Mouse (Mus musculus) gastrocnemius, postnatal 4 days (tissue): Measurements from ENCODE around the gene Usp7. TPM values are rescaled to one million over a fixed set of nuclear protein-coding genes. Genes with fewer than 3 reads are reported as not detected.

ENCODE experiments used
- DNase-seq, 2 experiments: peaks; one replicate each; pipeline ENCODE4 v3.0.0; 2021 to 2022; ENCODE audit warnings: low spot score in 2 of 2, mixed read lengths in 2 of 2
- total RNA-seq, 2 experiments: library from RNA; stranded (reverse); gene quantifications; 2 replicates each; pipeline ENCODE4 v1.2.3; 2021

Usp7 gene
- total RNA-seq, 2 experiments from 2014 or later = 76.9 to 89.0 TPM

DNA sequence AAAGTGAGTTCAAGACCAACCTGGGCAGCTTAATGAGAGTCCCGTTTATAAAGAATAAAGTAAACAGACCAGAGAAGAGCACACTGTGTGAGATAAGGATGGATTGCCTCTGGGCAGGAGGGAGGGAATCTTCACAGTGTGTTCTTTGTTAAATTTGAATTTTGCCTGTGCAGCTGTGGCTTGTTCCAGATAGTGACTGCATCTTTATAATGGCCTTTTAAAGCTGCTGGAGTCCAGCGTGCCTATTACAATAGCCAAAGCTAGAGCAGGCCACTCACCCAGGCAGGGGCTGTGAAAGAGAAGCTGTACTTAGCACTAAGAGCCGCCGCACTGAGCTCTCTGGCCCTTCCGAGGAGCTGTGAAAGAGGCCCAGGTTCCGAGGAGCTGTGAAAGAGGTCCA is 146.6 kb downstream of the Usp7 start:
- no peak for DNase-seq

DNA sequence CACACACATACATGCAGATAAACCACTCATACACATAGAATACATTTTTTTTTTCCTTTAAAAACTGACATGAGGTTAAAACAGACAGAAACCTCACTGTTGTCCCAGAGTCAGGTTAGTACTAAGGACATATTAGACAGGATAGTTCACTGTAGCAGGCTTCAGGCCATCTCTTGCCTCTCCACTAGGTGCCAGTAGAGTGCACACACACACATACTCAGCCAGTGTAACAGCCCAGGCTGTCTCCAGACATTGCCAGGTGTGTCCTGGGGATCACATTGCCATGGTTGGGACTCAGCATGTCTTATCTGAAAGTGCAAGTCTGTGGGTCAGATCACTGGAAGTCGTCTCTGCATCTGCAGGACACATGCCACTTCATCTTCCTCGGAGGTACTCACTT is 148.3 kb downstream of the Usp7 start:
- no peak for DNase-seq

Other genes with a start within 250 kb of the Usp7 start
- 10 to 100 TPM; 33.6 to 34.3 TPM for gene Pmm2, start 154.6 kb downstream of the Usp7 start, total RNA-seq
- 10 to 100 TPM in 1 of 2 experiments, 1 to 10 TPM in 1; 9.3 to 10.6 TPM for gene Tmem186, start 154.6 kb downstream of the Usp7 start, total RNA-seq
- 10 to 100 TPM; 44.8 to 49.2 TPM for gene Carhsp1, start 120.2 kb downstream of the Usp7 start, total RNA-seq
- under 1 TPM in 1 of 2 experiments, not detected in 1; 0.49 TPM for gene Gm5767, start 111.5 kb downstream of the Usp7 start, total RNA-seq
- gene 1810013L24Rik, start 37.8 kb upstream of the Usp7 start, total RNA-seq = 10 to 100 TPM; 65.8 to 72.2 TPM